Mouse (Mus musculus) megakaryocyte, embryonic 14.5 days (primary cell): Measurements from ENCODE around the gene Gm48552.

Source experiments
- FLI1 ChIP-seq: IDR thresholded peaks from 2 replicates; pipeline ENCODE4 v1.6.1; 2012; ENCODE audit warnings: low read length, inconsistent platforms, mixed read lengths
- GATA1 ChIP-seq: IDR thresholded peaks from 3 replicates; pipeline ENCODE4 v1.6.1; 2012; ENCODE audit warnings: mixed read lengths, low read length, inconsistent platforms, borderline replicate concordance

DNA sequence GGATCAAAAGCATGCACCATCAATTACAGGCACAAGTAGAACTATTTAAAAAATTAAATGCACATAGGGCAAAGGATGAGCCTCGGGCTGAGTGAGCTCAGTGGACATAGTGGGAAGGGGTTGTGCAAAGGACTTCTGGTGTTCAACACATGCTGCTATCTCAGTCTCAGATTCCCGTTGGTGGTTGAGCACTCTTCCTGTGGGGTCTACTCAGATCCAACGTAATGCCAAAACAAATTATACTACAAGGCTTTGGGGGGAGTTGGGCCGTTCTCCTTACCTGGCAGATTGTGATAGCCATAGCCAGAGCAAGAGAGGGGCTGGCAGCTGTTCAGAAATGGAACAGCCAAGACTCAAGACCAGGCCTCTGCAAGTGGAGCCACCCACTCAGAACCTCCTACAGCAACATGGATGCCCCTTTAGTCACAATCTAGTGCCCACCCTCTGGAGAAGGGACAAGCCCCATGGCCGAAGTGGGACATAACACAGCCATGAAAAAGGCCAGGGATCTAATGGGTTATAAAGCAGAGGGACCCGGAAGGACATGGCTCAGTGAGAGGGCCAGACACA is 8.9 kb upstream of the Gm48552 start:
- TF ChIP-seq FLI1 (no peak), GATA1 (no peak)
